Mouse (Mus musculus) brain, embryonic 14.5 days (tissue): Measurements from ENCODE around the gene Mob1b.

ENCODE experiments used
- CTCF ChIP-seq: fragments of 200-500 bp; IDR thresholded peaks from 2 replicates; pipeline ENCODE4 v1.5.1; 2012; ENCODE audit warnings: inconsistent platforms, mild to moderate bottlenecking, moderate library complexity, borderline replicate concordance; ENCODE audit not compliant: insufficient read depth, insufficient read length; ENCODE audit errors: extremely low read depth
- POLR2A ChIP-seq: fragments of 200-500 bp; IDR thresholded peaks from 2 replicates; pipeline ENCODE4 v1.6.1; 2012; ENCODE audit warnings: mild to moderate bottlenecking, inconsistent platforms, borderline replicate concordance; ENCODE audit not compliant: poor library complexity, insufficient read depth, insufficient read length, severe bottlenecking; ENCODE audit errors: extremely low read depth

DNA sequence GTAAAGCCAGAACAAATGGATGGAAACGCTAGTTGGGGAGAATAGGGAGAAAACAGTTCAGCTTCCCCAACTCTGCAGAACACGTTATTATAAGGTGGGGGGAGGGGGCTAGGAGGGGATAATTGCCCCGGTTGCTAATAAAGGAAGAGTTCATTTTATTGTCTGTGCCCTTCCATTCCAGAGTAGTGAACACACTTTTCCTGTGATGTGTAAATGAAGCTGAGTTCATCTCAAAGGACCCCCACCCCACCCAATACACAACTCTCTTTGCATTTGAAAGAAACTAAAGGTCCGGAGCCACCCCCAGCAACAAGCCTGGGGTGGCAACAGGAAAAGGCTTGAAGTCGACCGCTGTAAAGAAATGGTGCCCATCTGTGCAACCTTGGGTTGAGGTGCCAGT lies 41.3 kb upstream of the Mob1b start:
- TF ChIP-seq CTCF (no peak), POLR2A (no peak)
